ENCODE assay signal across 17 mouse cellular contexts in genomic region chr2:163467585-163467984, GRCm38 (mm10). TPM values are rescaled to one million over a fixed set of nuclear protein-coding genes. Genes with fewer than 3 reads are reported as not detected.
DNase-seq lines count a peak whose midpoint lies in the region; ATAC-seq lines count a peak whose summit lies in the region.
"Had no signal": no experiment of that assay in that cellular context is flagged by ENCODE, and none has a peak within 500 bp of the region (broad histone marks: within the 10 kb centered on the region; RNA-seq: fewer than 3 reads in every experiment).

No protein-coding gene starts in this region.

- DNase-seq in cerebellum, adult 9-11 months, result peak; percentile 4
- no peak for DNase-seq in cerebellum, postnatal 36 days
- DNase-seq in testis, postnatal 14 days (ENCODE audit: low spot score), result peak; percentile 49
- DNase-seq in testis, postnatal 10 days (ENCODE audit: low spot score), result no peak
- DNase-seq in adrenal gland, postnatal 14 days, result peak; percentile 57
- DNase-seq in kidney, postnatal 25 days, result no peak
- DNase-seq: cerebellum, adult 2 months; embryo, embryonic 11 days; gastrocnemius, postnatal 14 days; heart, postnatal 14 days; kidney, adult 18-20 months had no signal

- no peak for ATAC-seq in frontal cortex, adult (ENCODE audit: low TSS enrichment)
- ATAC-seq: forebrain, embryonic 14.5 days; hindbrain, postnatal 0 days; intestine, embryonic 15.5 days had no signal

RNA-seq across cellular contexts. Expression of gene Fitm2, which starts 4.8 kb away (rescaled TPM):
- 82.3 and 91.4 TPM in 2 replicates for total RNA-seq in adrenal gland, postnatal 14 days (2021)

RNA-seq across cellular contexts. Expression of gene R3hdml, which starts 24.5 kb away (rescaled TPM):
- total RNA-seq in adrenal gland, postnatal 14 days (2021), result not detected in 2 replicates
- total RNA-seq: common myeloid progenitor, adult 5-6 weeks; gastrocnemius, postnatal 14 days; heart, postnatal 14 days; hematopoietic stem cell, adult 5-6 weeks had no signal

RNA-seq across cellular contexts. Expression of gene Gdap1l1, which starts 29.3 kb away (rescaled TPM):
- 5.4 TPM in 2 replicates for total RNA-seq in adrenal gland, postnatal 14 days (2021)
- total RNA-seq: heart, postnatal 14 days had no signal

RNA-seq across cellular contexts. Expression of gene Hnf4a, which starts 39.0 kb away (rescaled TPM):
- total RNA-seq in adrenal gland, postnatal 14 days (2021), result 2.0 and 28.1 TPM in 2 replicates
- total RNA-seq: gastrocnemius, postnatal 14 days had no signal

RNA-seq across cellular contexts. Expression of gene Oser1, which starts 43.1 kb away (rescaled TPM):
- total RNA-seq in adrenal gland, postnatal 14 days (2021), result 34.8 and 37.3 TPM in 2 replicates

Comparison
In these comparisons a context has a peak if more than half of its experiments do, and no peak if none do; other contexts are left out.
1. DNase-seq: peak in cerebellum, adult 9-11 months (single experiment), testis, postnatal 14 days (single experiment) and adrenal gland, postnatal 14 days (single experiment); none in cerebellum, postnatal 36 days (0 of 2), testis, postnatal 10 days (single experiment) and kidney, postnatal 25 days (0 of 2).